Mouse (Mus musculus) thymus, postnatal 0 days (tissue): Measurements from ENCODE around the gene Hoxb6. TPM values are rescaled to one million over a fixed set of nuclear protein-coding genes. Genes with fewer than 3 reads are reported as not detected.

Experiments used
- DNase-seq: peaks from one replicate; pipeline ENCODE4 v3.0.0-alpha.2; 2015; ENCODE audit warnings: low spot score
- polyA plus RNA-seq: library from polyadenylated mRNA; unstranded; fragments of >200 nt; fragmentation: Nextera tagmentation; extraction: Ambion mirVana; gene quantifications from 2 replicates; pipeline ENCODE4 v1.2.1, GENCODE M21; 2015

Gene Hoxb6
- polyA plus RNA-seq, result 0.10 TPM in 1 of 2 replicates, not detected in the other

DNA sequence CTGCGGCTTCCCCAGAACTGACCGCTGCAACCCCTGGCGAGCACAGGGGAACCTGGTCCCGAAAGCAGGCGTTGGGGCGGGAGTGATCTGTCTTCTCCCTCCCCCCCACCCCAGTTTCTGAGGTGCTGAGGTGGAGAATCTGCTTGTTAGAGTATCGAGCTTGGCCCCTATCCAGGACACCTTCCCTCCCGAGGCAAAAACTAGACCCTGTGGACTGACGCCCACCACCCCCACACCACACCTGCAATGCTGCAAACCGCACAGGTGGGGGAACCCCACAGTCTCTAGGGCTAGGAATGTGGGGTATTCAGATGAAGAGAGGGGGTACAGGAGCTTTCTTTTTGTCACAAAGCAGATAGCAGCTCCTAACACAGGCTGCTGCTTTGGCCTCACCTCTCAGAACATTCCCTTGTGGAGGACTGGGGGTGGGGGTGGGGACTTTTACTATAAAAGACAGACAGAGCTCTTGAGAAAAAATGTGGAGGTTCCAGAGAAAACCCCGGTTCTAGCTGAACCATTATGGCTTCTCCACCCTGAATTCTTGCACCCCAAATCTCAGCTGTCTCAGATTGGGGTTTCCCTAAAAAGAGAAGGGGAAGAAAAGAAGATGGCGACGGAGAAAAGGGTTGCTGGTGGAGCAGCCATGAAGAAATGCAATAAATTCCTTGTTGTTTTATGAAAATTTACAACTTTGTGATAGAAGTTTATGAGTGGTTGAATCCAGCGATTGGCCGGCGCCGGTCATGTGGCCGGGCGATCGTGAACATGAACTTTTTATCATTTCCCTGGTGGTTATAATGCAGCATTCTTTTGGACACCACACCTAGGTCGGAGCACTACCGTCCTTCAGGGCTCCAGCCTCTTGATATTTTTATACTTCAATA, at the start of gene Hoxb6:
Gene Hoxb6 (plus strand): TSS at position 796 of the 884 bp plus-strand sequence.
- no peak for DNase-seq

DNA sequence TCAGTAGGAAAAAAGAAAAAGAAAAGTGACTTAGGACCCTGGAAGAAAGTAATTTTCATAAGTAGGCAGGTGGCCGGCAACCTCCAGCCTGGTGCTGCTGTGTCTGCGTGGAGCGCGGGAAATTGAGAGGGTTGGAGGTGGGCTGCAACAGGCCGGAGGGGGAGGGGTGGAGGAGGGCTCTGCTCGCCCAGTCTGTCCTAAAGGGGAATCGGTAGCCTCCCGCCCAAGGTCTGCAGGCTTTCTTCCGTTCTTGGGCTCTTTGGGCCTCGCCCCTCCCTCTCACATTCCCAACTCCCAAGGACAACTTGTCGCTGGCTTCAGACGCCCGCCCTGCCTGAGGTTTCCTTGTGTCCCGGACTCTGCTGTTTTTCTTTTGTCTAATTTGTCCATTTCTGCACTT, 41.4 kb upstream of the Hoxb6 start:
- DNase-seq, result no peak

DNA sequence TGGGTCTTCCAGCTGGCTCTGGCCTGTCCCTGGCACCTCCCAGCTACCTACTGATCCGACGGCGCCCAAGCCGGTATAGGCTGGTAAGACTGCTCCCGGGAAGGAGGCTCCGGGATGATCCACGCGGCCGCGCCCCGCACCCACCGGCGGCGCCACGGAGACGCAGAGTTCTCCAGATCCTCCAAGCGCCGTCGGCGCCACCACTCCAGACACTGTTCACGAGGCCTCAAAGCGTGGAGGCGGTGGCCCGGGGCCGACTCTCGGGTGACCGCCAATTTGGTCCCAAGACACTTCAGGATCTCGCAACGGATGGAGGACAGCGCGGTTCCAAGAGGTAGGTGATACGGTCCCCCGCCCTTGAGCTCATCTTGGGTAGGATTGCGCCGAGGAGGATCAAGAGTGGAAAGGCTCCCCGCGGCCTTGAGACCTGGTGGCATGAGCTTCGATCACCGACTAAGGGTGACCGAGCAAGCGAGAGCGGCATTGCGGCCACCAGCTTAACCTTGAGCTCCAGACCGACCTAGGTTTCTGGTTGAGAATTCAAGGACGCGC, 40.7 kb upstream of the Hoxb6 start:
- no peak for DNase-seq

DNA sequence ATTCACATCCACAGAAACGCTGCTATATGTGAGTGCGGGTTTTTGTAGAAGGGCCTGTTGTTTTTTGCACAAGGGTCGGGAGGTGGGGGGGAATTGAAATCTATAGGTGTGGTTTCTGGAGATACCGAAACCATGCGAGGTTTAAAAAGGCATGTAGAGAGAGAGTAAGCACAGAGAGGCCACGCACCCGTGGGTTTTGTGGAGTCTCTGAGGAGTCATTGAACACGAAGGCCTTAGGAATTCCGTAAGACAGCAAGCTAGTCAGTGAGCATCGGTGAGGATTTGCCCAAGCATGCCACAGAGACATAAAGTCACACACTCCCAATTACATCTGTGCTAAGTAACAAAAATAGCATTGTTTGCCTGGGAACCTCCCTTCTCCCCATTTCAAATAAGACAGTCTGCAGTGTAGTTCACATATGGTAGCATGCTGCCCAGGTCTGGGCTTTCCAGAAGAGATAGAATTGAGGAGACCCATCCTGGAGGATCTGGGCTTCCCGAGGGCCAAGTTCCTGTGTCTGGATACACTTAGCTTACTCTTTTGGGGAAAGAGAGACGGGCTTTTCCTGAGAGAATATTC, 39.6 kb upstream of the Hoxb6 start:
- DNase-seq, result no peak

DNA sequence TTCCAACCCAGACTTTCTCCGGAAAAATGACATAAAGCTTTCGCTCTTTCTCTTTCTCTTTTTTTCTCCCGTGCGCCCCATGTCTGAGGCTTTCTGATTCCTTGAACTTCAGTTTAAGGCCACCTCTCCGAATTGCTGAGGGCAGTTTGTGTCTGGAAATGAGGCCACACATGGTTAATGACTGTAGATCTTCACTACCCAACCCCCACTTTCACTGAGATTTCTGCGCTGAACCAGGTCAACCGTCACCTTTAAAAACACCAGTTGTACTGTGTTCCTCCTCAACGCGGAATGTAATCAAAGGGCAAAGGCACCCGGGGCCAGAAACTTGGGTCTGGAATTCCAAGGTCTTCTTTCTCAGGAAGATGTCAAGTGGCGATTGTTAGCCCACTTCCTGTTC, 38.1 kb upstream of the Hoxb6 start:
- no peak for DNase-seq

DNA sequence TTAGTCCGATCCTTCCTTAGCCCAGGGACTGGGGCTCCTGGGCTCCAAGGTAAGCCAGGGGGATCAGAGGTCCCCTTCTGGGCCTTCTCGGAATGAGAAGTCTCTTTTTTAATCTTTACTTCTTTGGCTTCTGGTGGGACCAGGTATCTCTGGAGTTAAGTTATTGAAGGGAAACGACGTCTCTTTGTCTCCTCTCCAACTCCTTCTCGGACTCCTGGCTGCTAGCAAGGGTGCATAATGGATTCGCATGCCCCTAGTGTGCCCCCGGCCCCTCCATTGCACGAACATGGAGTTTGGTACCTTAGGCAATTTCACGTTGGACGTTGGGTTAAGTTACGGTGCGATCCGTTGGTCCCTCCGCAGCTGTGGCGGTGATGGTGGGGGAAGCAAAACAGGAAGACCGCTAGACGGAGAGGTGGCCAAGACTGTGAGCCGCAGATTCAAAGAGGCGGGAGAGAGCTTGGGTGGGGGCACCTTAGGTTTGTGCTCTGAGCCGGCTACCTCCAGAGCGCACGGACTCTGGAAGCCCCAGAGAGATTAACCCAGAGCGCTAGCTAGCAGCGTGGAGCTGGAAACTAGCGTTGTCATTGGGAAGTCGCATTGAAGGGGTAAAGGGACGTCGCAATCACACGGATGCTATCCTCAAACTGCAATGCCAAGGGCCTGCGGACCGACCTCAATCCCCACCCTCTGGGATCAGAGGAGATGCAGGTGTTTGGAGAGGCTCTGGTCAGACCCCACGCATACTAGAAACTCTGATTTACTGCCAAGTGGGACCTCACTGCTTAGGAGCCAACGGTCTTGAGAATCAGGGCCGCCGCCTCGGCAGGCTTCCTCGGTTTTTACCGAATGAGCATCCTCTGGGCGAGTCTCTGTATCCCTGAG, 36.9 kb upstream of the Hoxb6 start:
- no peak for DNase-seq

DNA sequence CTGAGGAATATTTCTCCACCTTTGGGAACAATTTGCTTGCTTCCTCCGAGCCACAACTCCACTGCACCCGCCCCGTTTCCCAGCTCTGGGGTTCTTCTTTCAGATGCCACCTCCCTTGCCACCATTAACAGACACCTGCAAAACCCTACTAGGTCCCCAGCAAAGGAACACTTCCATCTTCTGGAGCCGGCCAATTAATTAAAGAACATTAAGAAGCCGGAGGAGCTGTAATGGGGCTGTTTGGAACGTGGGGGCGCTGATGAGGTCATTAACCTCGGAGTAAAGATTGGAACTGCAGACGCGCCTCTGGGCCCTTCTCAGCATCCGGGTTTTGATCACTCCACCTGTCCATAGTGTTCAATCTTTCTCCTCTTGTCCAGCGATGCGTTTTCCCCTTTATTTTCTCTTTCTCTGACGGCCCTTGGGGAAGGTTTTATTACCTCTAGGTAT, 36.3 kb upstream of the Hoxb6 start:
- no peak for DNase-seq

DNA sequence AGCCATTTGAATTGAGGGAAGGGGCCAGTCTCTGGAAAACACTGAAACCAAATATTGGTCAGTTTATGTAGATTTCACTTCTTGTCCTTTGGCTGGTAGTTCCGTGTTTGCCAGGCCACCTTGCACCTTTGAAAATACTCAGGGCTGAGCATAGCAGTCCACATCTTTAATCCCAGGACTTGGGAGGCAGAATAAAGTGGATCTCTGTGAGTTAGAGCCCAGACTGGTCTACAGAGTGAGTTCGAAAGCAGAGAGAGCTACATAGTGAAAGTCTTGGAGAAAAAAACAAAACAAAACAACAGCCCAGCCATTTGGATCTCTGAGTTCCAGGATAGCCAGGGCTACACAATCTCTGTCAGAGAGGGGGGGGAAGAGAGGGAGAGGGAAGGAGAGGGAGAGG, 35.1 kb upstream of the Hoxb6 start:
- no peak for DNase-seq

DNA sequence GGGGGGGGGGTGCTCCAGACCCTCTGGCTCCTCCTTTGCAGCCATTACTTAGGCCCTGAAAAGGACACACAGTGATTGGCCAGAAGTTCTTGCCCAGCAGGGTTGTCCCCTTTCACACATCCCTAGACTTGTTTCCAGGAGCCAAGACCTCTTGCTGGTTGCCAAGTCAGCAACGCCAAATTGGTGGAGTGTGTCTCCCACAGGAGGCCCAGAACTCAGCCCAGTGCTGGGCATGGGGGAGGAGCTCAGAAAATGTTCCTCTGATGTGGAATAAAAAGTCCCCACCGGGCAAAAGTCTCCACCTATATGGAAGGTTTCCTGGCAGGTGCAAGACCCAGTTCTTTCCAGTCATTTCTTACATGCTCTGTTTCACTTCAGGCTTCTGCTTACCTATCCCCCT, 33.2 kb upstream of the Hoxb6 start:
- no peak for DNase-seq

DNA sequence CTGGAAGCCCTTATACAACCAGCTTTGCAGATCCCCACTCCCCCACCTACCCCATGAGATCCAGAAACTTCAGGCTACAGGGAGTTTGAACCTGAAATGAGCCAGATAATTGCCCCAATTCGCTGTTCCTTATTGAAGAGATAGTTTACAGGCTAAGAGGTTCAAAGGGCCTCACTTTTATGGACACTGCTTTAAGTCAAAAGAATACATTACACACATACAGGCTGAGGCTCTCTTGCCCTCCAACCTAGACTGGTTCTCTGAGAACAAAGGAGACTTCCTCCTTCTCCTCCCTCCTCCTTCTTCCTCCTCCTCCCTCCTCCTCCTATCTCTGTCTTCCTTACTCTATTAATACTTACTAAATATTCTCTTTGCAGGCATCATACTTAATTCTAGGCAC, 32.8 kb upstream of the Hoxb6 start:
- no peak for DNase-seq

DNA sequence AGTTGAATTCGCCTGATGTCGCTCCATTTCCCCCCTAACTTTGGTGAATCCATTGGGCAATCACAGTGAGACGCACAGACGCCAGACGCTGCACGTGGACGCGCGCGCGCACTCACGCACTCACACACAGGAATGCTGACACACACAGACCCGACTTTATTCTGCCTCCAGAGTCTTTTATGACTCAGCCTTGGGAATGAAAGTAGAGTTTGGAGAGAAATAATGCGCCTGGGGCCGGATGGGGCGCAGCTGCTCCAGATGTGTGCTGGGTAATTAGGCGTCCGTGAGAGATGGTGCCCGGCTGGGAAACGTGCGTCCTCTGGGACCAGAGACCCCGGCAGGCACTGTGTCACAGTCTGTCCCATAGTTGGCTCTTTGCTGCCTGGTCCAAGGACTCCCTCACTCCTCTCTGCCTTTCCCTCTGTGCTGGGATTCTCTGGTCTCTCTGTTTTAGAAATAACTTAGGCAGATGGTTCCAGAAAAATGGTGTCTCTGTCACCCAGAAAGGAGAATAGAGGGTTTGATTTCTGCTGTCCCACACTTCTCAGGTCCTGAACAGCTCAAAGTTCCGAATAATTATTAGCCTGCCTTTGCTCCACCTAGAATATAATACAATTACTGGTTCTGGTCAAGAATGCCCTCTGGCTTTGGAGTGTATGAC, 31.8 kb upstream of the Hoxb6 start:
- no peak for DNase-seq

DNA sequence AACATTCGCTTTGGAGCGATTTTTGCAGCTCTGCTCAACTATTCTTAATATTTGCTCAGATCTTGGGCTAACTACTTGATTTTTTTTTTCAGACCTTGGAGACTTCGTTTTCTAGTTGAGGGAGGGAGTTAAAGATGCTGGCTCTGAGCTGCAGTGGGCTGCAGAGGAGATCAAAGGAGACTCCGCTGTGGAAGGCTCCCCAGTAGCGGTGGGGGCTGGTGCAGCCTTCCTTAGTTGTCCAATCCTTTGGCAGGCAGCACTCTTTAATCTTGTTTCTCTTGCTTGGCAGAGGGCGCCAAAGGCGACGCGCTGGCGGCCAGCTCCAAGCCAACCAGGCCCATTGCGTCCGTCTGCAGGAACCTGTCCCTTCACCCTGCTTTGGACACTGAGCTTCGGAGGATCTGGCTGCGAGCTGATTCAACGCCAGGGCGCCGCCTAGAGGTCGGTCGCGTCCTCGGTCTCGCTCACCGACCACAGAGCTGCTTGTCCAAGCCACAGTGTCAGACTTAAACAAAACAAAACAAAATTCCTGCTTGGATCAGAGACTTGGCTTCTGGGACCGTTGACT, 30.9 kb upstream of the Hoxb6 start:
- peak; percentile 53 for DNase-seq

DNA sequence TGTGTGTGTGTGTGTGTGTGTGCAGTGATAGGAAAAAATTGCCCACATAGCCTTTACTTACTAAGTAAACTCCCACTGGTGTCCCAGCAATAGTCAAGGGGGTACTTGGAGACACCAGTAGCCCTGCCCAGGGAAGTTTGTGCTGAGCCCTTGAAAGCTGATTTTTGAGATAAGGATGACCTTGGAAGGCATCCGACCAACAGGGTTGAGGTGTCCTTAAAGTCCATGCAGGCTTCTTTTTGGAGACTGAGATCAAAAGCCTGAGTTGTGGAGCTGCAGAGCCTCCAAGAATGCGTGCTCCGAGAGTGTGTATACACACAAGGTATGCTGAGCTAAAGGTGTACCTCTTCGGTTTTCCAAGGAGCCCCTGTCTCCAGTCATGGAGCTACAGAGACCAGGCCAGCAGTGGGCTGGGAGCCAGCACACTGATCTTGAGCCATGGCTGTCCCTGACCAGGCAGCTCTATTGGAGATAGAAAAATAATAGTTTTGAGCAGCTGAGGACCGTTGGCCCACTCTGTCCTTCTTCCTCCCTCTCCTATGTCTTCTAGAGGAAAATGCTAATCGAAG, 29.9 kb upstream of the Hoxb6 start:
- DNase-seq, result no peak

DNA sequence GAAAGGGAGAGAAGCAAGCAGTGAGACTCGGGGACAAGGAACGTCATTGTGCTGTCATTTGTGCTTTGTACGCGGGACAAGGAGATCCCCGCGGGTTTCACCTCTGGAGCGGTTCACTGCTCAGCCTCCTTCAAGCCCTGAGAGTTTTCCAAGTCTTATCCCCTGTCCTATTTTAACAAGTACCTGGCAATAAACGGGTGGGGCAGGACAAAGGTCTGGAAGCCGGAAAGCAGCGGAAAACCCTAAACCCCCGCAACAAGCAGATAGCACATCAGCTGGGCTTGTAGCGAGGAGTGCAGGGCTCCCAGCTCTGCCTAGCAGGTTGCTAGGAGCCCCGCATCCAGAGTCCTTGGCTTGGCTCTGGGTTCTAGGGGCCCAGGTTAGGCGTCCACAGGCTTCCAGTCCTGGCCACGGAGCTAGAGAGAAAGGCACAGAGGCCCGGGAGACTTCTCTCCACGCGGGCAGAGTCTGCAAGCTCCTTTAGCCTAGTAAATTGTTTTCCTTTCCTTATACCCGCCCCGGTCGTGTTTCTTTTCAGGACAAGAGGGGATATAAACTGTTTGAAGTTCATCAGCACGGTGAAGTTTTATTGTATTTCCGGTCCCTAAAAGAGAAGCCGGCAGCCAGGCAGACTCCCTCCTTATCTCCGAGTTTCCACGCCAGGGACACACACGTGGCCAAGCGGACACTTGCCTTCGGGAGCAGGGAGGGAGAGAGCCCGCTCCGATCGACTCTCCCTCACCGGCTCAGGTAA, 28.5 kb upstream of the Hoxb6 start:
- no peak for DNase-seq

DNA sequence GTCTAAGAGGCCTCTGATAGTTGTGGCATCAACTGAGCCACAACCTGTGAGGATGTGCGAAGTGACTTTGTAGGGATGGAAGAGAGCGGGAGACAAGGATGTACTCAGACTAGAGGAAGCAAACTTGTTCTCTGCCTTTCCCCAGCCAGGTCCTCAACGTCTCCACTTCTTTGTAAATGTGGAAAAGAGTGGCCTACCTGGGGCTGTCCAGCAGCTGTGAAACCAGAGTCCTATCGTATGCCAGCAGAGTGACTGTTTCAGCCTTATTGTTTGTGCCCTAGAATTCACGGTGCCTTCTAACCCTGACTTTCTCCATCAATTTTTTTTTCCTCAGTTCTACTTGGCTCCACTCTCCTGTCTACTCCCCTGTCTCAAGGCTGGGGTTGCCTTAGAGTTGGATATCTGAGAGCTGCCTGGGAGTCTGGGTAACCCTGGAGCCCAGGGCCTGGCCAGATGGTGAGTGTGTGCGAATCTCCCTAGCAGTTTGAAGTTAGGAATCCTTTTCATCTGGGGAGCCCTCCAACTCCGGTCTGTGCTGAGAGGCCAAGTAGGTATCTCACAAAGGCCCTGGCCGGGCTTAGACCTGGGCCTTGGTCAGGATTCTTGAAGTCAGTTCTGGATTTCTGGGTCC, 27.8 kb upstream of the Hoxb6 start:
- no peak for DNase-seq

DNA sequence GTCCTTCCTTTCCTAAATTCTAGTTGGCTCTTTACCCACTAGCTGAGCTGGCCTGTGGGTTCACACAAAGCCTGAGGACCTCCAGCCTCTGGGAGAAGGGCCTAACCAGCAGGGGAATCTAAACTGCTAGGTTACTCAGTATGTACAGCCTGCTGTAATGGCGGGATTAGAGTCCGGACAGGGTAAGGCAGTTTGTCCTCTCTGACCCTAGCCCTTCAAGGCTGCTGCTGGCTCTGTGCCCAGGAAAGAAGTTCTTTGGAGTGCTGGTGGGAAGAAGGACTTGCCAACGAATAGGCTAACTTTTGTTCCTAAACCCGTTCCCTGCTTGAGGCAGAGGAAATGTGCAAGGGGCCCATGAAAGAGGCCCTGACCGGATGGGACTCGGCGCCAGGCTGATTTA, 26.3 kb upstream of the Hoxb6 start:
- DNase-seq, result no peak

DNA sequence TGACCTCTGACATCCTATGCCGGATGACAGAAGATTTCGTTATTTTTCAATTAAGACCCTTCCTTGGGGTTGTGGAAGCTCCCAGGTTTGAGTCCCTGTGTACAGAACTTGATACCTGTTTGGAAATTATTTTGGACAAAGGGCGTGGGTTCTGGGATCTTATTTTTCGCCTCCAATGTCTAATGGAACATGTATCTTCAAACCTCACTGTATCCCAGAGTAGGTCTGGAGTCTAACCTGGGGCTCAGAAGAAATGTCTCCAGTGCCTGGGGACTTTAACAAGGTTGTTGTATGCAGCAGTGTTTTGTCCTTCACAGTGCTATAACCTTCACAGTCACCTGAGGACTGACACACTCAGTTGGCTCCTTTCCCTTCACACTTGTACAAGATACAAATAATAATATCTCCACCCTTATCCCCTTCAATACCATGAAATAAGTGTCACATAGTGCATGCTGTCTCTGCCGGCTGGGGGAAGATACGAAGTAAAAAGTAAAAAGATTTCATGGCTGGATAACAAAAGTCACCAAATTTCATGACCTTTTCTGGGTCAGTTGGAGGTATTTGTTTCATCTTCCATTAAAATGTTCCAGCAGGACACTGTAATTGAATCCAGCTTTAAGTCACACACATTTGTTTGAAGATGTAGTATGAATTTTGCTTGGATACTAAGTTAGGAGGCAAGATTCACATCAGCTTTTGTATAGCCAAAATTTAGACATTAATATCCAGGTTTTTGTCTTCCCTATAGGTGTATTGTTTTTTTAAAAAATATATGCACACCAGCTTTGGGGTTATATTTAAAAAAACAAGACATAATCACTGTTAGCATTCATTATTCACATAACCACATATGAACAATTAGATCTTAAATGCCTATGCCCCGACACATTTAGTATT, 25.0 kb upstream of the Hoxb6 start:
- DNase-seq, result no peak
